Mouse (Mus musculus): Measurements from ENCODE around the gene Mrpl23. TPM values are rescaled to one million over a fixed set of nuclear protein-coding genes. Genes with fewer than 3 reads are reported as not detected.
A peak's percentile ranks its signal among the peaks of the same experiment; 100 is the strongest.

The Mrpl23 gene
- polyA plus RNA-seq (2012; rRNA removed): 16.7 and 21.3 TPM in 2 replicates

DNA sequence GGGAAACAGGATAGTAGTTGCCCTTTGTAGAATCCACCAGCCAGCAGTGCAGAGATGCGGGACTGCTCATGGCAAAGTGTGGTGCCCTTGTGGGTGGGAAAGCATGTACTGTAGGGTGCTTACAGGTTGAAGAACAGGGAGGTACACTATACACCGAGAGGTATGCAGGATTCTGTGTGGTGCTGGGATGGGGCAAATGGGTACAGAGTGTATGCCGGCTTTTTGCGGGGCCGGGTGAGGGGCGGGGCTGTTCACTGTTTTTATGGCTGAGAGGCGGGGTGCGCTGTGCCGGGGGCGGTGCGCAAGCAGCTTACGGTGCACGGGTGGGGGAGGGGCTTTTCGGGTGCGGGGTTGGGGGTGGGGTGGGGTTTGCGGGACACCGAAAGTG lies at the start of gene Mrpl23:
Mrpl23 (plus strand) TSS at position 16 of the 388 bp plus-strand sequence.
- H3K27ac ChIP-seq (ENCODE audit: control insufficient read depth, insufficient read depth, low read length): no peak within 1 kb of the TSS
- H3K4me1 ChIP-seq (replicated peaks; ENCODE audit: control insufficient read depth, insufficient read depth, low read length): peaks cover 14% of the 10 kb centered on the region
- WGBS: 4% methylated on average over 17 of the region's 17 CpGs
- peak within 1 kb of the TSS; percentile 82 for H3K4me3 ChIP-seq (ENCODE audit: control insufficient read depth, insufficient read depth, low read length)
- no peak for TF ChIP-seq CTCF (IDR thresholded peaks at IDR 0.05; ENCODE audit: borderline replicate concordance, control insufficient read depth, extremely low read depth, insufficient read depth, low read length, poor library complexity)
- TF ChIP-seq POLR2A (IDR thresholded peaks at IDR 0.05; ENCODE audit: control insufficient read depth, extremely low read depth, insufficient read depth, low read length, poor library complexity): no peak
- DNase-seq: no peak
- no peaks in the 10 kb centered on the region for H3K27me3 ChIP-seq (ENCODE audit: control insufficient read depth, insufficient read depth, low read length)
- H3K36me3 ChIP-seq (ENCODE audit: control insufficient read depth, insufficient read depth, low read length): no peaks in the 10 kb centered on the region

DNA sequence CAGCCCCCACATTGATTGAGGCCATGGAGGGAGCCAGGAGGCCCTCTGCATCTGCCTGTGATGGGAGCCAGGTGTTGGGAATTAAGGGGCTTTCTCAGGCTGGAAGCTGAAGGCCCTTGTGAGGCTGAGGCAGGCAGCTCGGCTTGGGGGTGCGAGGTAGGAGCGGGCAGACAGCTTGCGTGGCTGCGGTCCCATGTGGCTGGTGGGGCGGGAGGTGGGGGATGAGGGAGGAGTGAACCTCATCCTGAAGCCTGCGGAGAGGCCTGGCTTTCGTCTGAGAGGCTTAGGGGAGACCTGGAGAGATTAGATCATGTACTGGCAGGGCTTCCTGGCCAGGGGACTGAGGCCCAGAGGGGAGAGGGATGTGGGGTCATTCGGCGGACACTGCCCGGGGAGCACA lies 49.4 kb upstream of the Mrpl23 start:
- H3K27me3 ChIP-seq (ENCODE audit: control insufficient read depth, insufficient read depth, low read length): no peaks in the 10 kb centered on the region
- H3K27ac ChIP-seq (ENCODE audit: control insufficient read depth, insufficient read depth, low read length): no peak overlapping the region
- H3K4me1 ChIP-seq (replicated peaks; ENCODE audit: control insufficient read depth, insufficient read depth, low read length): peaks cover 28% of the 10 kb centered on the region
- no peak for DNase-seq
- no peak for TF ChIP-seq CTCF (IDR thresholded peaks at IDR 0.05; ENCODE audit: borderline replicate concordance, control insufficient read depth, extremely low read depth, insufficient read depth, low read length, poor library complexity)
- TF ChIP-seq POLR2A (IDR thresholded peaks at IDR 0.05; ENCODE audit: control insufficient read depth, extremely low read depth, insufficient read depth, low read length, poor library complexity): no peak
- peaks cover 41% of the 10 kb centered on the region for H3K36me3 ChIP-seq (ENCODE audit: control insufficient read depth, insufficient read depth, low read length)
- WGBS: 90% methylated on average over 11 of the region's 11 CpGs
- no peak overlapping the region for H3K4me3 ChIP-seq (ENCODE audit: control insufficient read depth, insufficient read depth, low read length)

DNA sequence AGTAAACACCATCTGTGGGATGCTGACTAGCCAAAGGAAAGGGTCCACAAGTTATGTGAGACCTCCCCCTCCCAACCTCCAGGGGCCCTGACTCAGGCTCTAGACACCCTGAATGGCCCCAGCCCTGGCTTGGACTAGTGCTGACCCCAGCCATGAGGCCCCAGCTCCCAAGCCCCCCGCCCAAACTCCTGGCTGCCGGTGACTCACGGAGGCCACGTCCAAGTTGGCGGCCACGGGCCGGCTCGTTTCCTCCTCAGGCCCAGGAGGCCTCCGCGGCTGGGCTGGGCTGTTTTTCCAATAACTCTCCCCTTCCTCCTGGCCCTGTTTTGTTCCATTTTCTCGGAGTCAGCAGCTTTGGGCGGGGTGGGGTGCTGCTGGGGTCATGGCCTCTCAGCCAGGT lies 47.7 kb upstream of the Mrpl23 start:
- peaks cover 57% of the 10 kb centered on the region for H3K36me3 ChIP-seq (ENCODE audit: control insufficient read depth, insufficient read depth, low read length)
- DNase-seq: no peak
- WGBS: 96% methylated on average over 12 of the region's 12 CpGs
- H3K4me1 ChIP-seq (replicated peaks; ENCODE audit: control insufficient read depth, insufficient read depth, low read length): peaks cover 25% of the 10 kb centered on the region
- no peak overlapping the region for H3K4me3 ChIP-seq (ENCODE audit: control insufficient read depth, insufficient read depth, low read length)
- no peak overlapping the region for H3K27ac ChIP-seq (ENCODE audit: control insufficient read depth, insufficient read depth, low read length)
- TF ChIP-seq POLR2A (IDR thresholded peaks at IDR 0.05; ENCODE audit: control insufficient read depth, extremely low read depth, insufficient read depth, low read length, poor library complexity) (no peak), CTCF (IDR thresholded peaks at IDR 0.05; ENCODE audit: borderline replicate concordance, control insufficient read depth, extremely low read depth, insufficient read depth, low read length, poor library complexity) (no peak)
- H3K27me3 ChIP-seq (ENCODE audit: control insufficient read depth, insufficient read depth, low read length): no peaks in the 10 kb centered on the region

GRCm38 (mm10) chr7:142486751-142487162 lies 45.7 kb upstream of the Mrpl23 start:
- no peak overlapping the region for H3K27ac ChIP-seq (ENCODE audit: control insufficient read depth, insufficient read depth, low read length)
- no peaks in the 10 kb centered on the region for H3K27me3 ChIP-seq (ENCODE audit: control insufficient read depth, insufficient read depth, low read length)
- peaks cover 77% of the 10 kb centered on the region for H3K36me3 ChIP-seq (ENCODE audit: control insufficient read depth, insufficient read depth, low read length)
- H3K4me3 ChIP-seq (ENCODE audit: control insufficient read depth, insufficient read depth, low read length): no peak overlapping the region
- no peak for DNase-seq
- TF ChIP-seq POLR2A (IDR thresholded peaks at IDR 0.05; ENCODE audit: control insufficient read depth, extremely low read depth, insufficient read depth, low read length, poor library complexity) (no peak), CTCF (IDR thresholded peaks at IDR 0.05; ENCODE audit: borderline replicate concordance, control insufficient read depth, extremely low read depth, insufficient read depth, low read length, poor library complexity) (no peak)
- WGBS: 90% methylated on average over 8 of the region's 8 CpGs
- H3K4me1 ChIP-seq (replicated peaks; ENCODE audit: control insufficient read depth, insufficient read depth, low read length): peaks cover 6% of the 10 kb centered on the region

DNA sequence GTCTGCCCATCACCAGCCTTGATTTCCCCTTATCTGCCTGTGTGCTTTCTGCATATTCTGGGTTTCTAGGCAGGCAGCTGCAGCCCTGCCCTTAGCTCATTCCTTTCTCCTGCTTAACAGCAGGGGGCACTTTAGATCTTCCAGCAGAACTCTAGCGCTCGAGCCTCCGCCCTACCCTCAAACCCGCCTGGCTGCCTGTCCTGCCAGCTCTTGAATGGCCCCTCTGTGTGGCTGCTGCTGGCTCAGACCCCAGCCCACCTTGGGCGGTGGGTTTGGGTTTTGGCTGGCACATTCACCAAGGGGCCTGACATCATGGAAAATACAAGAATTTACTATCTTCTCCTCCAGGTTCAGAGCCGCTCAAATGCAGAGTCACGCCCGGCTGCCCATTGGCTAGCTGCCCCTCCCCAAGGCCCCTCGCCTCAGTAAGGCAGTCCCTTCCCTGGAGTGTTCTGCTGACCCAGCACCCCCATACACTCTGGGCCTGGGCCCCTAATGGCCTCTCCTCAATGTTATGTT lies 45.1 kb upstream of the Mrpl23 start:
- no peaks in the 10 kb centered on the region for H3K4me1 ChIP-seq (replicated peaks; ENCODE audit: control insufficient read depth, insufficient read depth, low read length)
- TF ChIP-seq POLR2A (IDR thresholded peaks at IDR 0.05; ENCODE audit: control insufficient read depth, extremely low read depth, insufficient read depth, low read length, poor library complexity) (no peak), CTCF (IDR thresholded peaks at IDR 0.05; ENCODE audit: borderline replicate concordance, control insufficient read depth, extremely low read depth, insufficient read depth, low read length, poor library complexity) (no peak)
- 88% methylated on average over 9 of the region's 9 CpGs for whole genome bisulfite sequencing
- H3K36me3 ChIP-seq (ENCODE audit: control insufficient read depth, insufficient read depth, low read length): peaks cover 83% of the 10 kb centered on the region
- no peaks in the 10 kb centered on the region for H3K27me3 ChIP-seq (ENCODE audit: control insufficient read depth, insufficient read depth, low read length)
- no peak overlapping the region for H3K27ac ChIP-seq (ENCODE audit: control insufficient read depth, insufficient read depth, low read length)
- H3K4me3 ChIP-seq (ENCODE audit: control insufficient read depth, insufficient read depth, low read length): no peak overlapping the region
- no peak for DNase-seq

- H3K27ac ChIP-seq (ENCODE audit: control insufficient read depth, insufficient read depth, low read length): no peak overlapping the region
- 89% methylated on average over 3 of the region's 3 CpGs for WGBS
- H3K4me3 ChIP-seq (ENCODE audit: control insufficient read depth, insufficient read depth, low read length): no peak overlapping the region
- TF ChIP-seq POLR2A (IDR thresholded peaks at IDR 0.05; ENCODE audit: control insufficient read depth, extremely low read depth, insufficient read depth, low read length, poor library complexity): no peak
- TF ChIP-seq CTCF (IDR thresholded peaks at IDR 0.05; ENCODE audit: borderline replicate concordance, control insufficient read depth, extremely low read depth, insufficient read depth, low read length, poor library complexity): no peak
- H3K27me3 ChIP-seq (ENCODE audit: control insufficient read depth, insufficient read depth, low read length): no peaks in the 10 kb centered on the region
- no peaks in the 10 kb centered on the region for H3K4me1 ChIP-seq (replicated peaks; ENCODE audit: control insufficient read depth, insufficient read depth, low read length)
- no peak for DNase-seq
- H3K36me3 ChIP-seq (ENCODE audit: control insufficient read depth, insufficient read depth, low read length): peaks cover 83% of the 10 kb centered on the region
Measured at GRCm38 (mm10) chr7:142488053-142488452, 44.4 kb upstream of the Mrpl23 start.

DNA sequence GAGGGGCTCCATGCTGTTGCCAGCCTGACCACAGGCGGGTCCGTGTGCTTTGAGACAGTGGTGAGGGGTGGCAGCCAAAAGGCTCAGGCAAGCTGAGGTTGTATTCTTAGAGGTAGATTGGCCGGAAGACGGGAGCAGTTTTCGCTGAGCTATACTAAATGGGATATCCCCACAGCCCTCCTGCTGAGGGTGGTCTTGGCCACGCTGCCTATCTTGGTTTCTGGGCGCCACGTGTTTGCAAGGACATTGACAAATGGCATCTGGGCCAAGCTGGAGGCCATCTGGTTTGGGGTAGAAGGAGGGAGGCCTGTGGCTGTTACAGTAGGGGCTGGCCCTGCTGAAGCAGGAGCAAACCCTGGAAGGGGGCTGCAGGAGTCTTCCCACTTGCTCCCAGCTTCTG lies 39.0 kb upstream of the Mrpl23 start:
- WGBS: 96% methylated on average over 8 of the region's 8 CpGs
- Histone ChIP-seq H3K27me3 (ENCODE audit: control insufficient read depth, insufficient read depth, low read length) (no peaks in the 10 kb centered on the region), H3K36me3 (ENCODE audit: control insufficient read depth, insufficient read depth, low read length) (peaks cover 52% of the 10 kb centered on the region), H3K27ac (ENCODE audit: control insufficient read depth, insufficient read depth, low read length) (no peak overlapping the region), H3K4me3 (ENCODE audit: control insufficient read depth, insufficient read depth, low read length) (no peak overlapping the region), H3K4me1 (replicated peaks; ENCODE audit: control insufficient read depth, insufficient read depth, low read length) (no peaks in the 10 kb centered on the region)
- TF ChIP-seq CTCF (IDR thresholded peaks at IDR 0.05; ENCODE audit: borderline replicate concordance, control insufficient read depth, extremely low read depth, insufficient read depth, low read length, poor library complexity) (no peak), POLR2A (IDR thresholded peaks at IDR 0.05; ENCODE audit: control insufficient read depth, extremely low read depth, insufficient read depth, low read length, poor library complexity) (no peak)
- DNase-seq: no peak

All from thymus, adult 2 months (tissue).